Mouse (Mus musculus) layer of hippocampus, adult 18-20 months (tissue): ENCODE data around the gene 1700010B08Rik. TPM values are rescaled to one million over a fixed set of nuclear protein-coding genes. Genes with fewer than 3 reads are reported as not detected.
"Not testable (repeated sequence)": the region's sequence is repeated elsewhere in the genome, so short reads cannot be mapped to it uniquely, and the experiment has no call there.

ENCODE experiments used
- DNase-seq, 2 experiments: peaks; one replicate each; pipeline ENCODE4 v3.0.0; 2022; ENCODE audit warnings: low spot score in 2 of 2
- long read RNA-seq: library from polyadenylated mRNA; stranded (forward); transcript quantifications from one replicate; pipeline ENCODE4 v2.0.0, GENCODE M21; 2021
- total RNA-seq, 2 experiments: library from RNA; stranded (reverse); gene quantifications; 2 replicates each; pipeline ENCODE4 v1.2.3; 2021

The 1700010B08Rik gene
- not detected for total RNA-seq
- long read RNA-seq, result 0 reads

- DNase-seq, result not testable (repeated sequence)
Observed at GRCm38 (mm10) chr2:173719115-173719514, at the start of gene 1700010B08Rik. TSS of gene 1700010B08Rik (plus strand) at chr2:173719415.

DNA sequence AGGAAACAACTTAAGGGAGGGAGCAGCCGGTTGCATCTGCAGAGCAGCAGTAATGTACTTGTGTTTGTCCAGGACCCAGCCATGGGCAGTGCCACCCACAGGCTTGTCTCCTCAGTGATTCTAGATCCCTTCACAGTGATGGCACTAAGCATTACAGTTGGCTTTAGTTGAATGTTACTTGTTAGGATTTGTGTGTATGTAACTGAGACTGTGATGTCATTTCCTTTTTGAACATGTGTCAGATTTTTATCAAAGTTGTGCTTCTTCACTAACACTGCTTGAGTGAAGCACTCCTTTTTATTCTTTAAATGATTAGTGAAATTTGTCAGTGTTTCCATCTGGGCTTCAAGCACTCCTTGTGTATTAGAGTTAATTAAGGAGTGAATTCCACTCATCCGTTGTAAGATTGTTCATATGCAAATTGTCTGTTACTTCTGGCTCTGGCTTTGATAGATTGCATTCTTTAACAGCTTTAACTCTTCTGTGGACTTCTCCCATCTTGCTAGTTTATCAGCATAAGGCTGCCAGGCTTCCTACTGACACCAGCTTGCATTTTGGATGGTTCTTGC lies 46.8 kb upstream of the 1700010B08Rik start:
- DNase-seq, result no peak

- no peak for DNase-seq
Observed at GRCm38 (mm10) chr2:173673469-173673868, 45.7 kb upstream of the 1700010B08Rik start.

GRCm38 (mm10) chr2:173678593-173678992 lies 40.6 kb upstream of the 1700010B08Rik start:
- no peak for DNase-seq

DNA sequence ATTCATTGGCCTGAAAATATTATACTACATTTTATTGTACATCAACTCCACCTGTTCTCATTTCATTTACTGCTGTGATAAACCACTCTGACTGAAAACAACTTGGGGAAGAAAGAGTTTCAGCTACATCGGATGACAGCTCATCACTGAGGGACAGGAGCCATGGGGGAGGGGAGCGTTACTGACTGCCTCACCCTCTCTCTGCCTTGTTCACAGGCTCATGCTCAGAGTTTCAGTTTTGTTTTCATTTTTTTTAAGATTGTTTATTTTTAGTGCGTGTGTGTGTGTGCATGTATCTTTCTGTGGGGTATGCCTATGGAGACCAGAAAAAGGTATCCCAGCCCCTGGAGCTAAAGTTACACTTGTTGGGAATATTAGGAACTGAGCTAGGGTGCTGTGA lies 40.0 kb upstream of the 1700010B08Rik start:
- DNase-seq, result no peak

DNA sequence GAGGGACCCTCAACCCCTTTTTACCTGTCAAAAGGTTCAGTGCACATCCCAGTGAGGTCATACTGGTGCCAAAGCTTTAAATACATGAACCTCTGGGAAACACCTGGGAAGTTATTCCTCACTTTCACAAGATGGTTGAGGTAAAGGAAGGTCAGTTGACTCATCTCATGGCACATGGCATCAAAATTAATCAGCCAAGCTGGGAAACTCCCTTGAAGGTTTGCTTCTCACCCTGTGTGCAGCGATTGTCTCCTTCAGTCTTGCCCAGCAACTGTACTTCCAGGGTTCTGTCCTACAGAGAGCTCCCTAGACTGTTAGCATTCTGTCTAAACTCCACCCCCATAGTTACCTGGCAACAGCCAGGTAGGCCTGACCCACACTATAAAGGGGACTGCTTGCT lies 39.1 kb upstream of the 1700010B08Rik start:
- no peak for DNase-seq

GRCm38 (mm10) chr2:173682773-173683172 lies 36.4 kb upstream of the 1700010B08Rik start:
- DNase-seq, result no peak

DNA sequence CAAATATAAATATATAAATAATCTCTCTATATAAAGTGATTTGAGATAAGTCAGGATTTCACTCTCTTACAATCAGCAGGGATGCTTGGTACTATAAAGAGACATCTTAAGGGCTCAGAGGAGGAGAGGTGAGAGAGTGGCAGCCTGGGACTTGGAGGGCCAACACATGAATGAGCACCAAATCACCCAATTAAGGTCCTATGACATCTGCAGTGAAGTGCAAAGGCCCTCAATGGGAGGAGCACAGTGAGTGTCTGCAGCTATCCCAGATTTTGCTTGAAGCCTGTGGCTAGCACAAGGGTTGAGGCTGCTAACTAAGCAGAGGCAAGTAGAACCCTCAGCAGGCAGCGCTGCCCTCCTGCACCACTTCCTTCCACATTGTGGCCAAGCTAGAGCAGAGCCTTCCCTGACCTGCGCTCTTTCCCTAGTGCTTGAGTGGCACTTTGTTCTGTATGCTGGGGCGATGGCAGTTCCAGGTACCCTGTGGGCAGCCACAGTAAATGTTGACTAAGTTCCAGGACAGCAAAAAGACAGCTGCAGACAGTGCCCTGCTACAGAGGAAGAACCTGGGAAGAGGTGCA lies 33.3 kb upstream of the 1700010B08Rik start:
- no peak for DNase-seq

DNA sequence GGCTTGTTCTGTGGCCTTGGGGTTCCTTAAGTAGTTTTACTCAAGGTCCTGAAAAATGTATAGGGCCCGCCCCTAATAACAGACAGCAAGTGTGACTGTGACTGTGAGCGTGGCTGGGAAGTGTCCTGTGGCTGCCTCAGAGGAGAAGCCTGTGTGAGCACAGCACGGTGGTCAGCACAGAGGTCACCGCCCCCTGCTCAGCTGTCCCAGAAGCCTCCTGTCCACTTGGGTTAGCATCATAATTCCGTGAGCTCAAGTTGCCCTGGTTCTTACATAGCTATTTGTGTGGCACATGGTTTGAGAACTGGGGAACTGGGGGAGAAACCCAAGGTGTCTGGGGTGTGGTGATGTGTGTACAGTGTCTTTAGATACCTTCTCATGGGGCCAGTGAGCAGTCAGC lies 31.9 kb upstream of the 1700010B08Rik start:
- DNase-seq, result no peak

- DNase-seq, result no peak
Observed at GRCm38 (mm10) chr2:173689835-173690234, 29.4 kb upstream of the 1700010B08Rik start.

DNA sequence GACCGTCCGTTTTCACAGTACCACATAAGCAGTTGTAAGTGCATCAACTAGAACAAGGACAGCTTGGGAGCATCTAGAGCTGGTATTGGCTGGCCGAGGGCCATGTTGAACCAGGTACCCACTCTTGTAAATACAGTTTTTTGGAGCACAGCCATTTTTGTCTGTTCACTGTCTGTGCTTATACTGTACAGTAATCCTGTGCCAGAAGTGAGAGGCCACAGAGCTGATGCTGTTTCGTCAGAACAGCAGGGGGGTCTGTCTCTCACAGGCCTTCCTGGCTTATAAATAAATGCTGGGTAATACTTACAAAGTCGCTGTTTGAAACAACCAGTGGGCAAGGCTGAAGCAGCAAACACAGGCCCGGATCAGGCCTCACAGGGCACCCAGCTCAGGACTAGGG lies 27.5 kb upstream of the 1700010B08Rik start:
- DNase-seq, result no peak

GRCm38 (mm10) chr2:173692693-173693092 lies 26.5 kb upstream of the 1700010B08Rik start:
- DNase-seq, result no peak

- peak in 1 of 2 experiments; percentile 24 for DNase-seq
Observed at GRCm38 (mm10) chr2:173698850-173699249, 20.4 kb upstream of the 1700010B08Rik start.

DNA sequence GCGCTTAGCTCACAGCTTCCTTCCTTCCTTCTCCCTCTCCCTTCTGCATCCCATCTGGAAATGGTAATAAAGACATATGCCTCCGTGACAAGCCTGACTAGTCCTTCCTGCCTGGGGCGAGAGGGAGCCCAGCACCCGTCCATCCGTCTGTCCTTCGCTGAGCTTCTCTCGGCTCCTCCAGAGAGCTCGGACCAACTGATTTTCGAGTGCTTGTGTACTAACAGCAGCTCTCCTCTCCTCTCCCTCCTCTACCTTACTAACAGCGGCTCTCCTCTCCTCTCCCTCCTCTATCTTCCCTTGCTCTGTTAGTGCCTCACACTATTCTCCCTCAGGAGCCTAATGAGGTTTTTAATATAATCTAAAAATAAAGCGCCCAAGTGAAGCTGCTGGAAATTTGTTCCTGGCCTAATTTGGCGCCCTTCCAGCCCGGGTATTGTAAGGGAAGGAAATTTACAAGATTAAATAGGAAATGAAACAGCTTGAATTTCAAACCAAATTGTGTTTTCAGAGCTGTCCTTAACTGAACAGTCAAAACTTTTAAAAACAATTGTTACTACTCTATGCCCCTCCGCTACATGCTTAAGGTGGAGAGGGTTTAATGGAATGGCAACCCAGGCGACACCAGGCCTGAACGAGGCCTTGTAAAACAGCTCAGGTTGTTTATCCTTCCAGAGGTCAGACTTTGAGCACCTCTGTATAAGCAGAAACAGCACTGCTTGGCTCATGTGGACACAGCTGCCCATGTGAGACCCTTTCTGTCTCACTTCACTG lies 16.9 kb upstream of the 1700010B08Rik start:
- DNase-seq, result peak; percentile 11 to 29

GRCm38 (mm10) chr2:173702867-173703237 lies 16.4 kb upstream of the 1700010B08Rik start:
- no peak for DNase-seq

GRCm38 (mm10) chr2:173705827-173706551 lies 13.2 kb upstream of the 1700010B08Rik start:
- DNase-seq, result no peak

DNA sequence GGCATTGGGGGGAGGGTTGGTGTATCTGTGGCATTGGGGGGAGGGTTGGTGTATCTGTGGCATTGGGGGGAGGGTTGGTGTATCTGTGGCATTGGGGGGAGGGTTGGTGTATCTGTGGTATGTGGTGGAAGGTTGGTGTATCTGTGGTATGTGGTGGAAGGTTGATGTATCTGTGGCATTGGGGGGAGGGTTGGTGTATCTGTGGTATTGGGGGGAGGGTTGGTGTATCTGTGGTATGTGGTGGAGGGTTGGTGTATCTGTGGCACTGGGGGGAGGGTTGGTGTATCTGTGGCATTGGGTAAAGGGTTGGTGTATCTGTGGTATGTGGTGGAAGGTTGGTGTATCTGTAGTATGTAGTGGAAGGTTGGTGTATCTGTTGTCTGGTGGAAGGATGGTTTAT lies 11.6 kb upstream of the 1700010B08Rik start:
- DNase-seq, result not testable (repeated sequence)

GRCm38 (mm10) chr2:173710193-173710592 lies 9.0 kb upstream of the 1700010B08Rik start:
- DNase-seq, result peak in 1 of 2 experiments; percentile 18

GRCm38 (mm10) chr2:173712656-173713055 lies 6.6 kb upstream of the 1700010B08Rik start:
- DNase-seq, result no peak

GRCm38 (mm10) chr2:173713241-173713640 lies 6.0 kb upstream of the 1700010B08Rik start:
- DNase-seq, result no peak

- DNase-seq, result no peak
Observed at GRCm38 (mm10) chr2:173714620-173715218, 4.5 kb upstream of the 1700010B08Rik start.
